Mouse (Mus musculus): ENCODE measurements at regions not wholly inside any gene's neighbourhood (a gene's known extent, or its start where the extent isn't known, plus 50 kb on each side); places are given as distances from the start of the nearest gene placed in this dataset.
A peak's percentile ranks its signal among the peaks of the same experiment; 100 is the strongest.

DNA sequence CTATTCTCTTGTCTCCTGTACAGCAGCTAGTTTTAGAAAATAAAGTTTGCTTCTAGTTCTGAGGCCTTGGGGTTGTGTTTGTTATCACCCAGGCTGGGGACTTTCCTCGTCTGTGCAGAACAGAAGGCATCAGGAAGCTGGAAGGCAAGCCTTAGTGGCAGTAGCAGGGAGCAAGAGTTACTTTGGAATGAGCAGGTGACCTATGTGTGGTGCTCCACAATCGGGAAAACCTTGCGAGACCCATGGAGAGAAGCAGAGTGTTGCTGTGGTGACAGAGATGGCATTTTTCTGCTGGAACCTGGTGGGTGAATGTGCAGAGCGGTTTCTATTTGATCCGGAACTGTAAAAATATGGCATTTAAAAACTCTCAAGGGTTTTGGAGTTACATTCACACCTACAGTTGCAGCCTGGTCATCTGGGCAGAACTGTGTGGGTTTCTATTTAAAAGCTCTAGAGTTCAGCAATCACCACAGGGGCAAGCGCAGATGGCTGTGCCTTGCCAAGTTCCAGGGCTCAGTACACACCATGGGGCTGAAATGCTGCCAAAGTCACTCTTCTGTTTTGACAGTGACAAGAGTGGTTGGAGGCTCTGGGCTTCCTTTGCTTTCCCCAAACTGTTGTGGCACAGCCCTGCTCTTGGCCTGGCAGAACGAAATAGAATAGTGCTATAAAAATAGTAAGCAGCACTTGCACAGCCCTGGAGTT lies 195.7 kb downstream of the Stk31 start:
- H3K27ac ChIP-seq: no peak overlapping the region
- H3K9me3 ChIP-seq: no peaks in the 10 kb centered on the region
- H3K36me3 ChIP-seq (replicated peaks): no peaks in the 10 kb centered on the region
- H3K27me3 ChIP-seq (replicated peaks): no peaks in the 10 kb centered on the region
- no peak overlapping the region for H3K9ac ChIP-seq
- no peaks in the 10 kb centered on the region for H3K4me1 ChIP-seq
- WGBS: 73% methylated on average over 7 of the region's 7 CpGs
- ATAC-seq (replicated peaks): 0 out of 2 replicates have a peak, but pooled peaks have one; percentile 50
- H3K4me3 ChIP-seq: no peak overlapping the region
- H3K4me2 ChIP-seq: no peak overlapping the region

DNA sequence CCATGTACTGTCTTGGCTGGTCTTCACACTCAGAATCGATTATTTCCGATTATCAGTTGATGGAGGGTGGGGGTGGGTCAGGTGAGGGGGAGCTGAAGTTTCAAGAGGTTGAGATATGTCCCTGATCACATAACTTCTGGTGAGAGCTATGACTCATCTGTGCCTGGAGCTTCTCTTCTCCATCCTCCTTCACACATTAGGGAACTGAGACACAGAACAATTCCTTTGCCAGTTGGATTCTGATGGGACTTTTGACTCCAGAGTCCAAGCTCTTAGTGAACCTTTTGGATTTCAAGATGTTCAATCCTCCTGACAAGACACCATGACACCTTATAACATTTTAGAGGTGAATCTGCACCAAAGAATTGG lies 196.2 kb downstream of the Stk31 start:
- no peak overlapping the region for H3K9ac ChIP-seq
- no peaks in the 10 kb centered on the region for H3K9me3 ChIP-seq
- no peaks in the 10 kb centered on the region for H3K36me3 ChIP-seq (replicated peaks)
- H3K27me3 ChIP-seq (replicated peaks): no peaks in the 10 kb centered on the region
- no peak overlapping the region for H3K27ac ChIP-seq
- no peaks in the 10 kb centered on the region for H3K4me1 ChIP-seq
- H3K4me3 ChIP-seq: no peak overlapping the region
- no peak for ATAC-seq (replicated peaks)
- WGBS: 92% methylated on average over 2 of the region's 2 CpGs
- H3K4me2 ChIP-seq: no peak overlapping the region

DNA sequence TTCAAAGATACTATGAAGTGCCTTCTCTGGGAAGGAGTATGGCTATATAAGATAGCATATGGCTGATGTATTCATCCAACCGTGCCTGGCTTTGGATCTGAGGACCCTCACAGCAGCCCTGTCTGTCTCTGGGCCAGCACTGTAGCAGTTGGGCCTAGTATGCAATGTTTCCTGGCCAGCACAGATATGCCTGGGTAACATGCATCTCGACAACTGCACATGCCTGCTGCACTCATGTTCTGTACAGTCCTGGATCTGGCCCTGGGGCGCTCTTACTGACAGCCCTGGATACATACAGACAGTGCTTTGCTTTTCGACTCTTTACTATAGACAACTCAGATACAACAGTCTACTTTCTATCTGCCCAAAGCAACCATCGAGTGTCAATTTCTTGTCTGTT lies 197.3 kb downstream of the Stk31 start:
- Histone ChIP-seq H3K27me3 (replicated peaks) (no peaks in the 10 kb centered on the region), H3K9me3 (no peaks in the 10 kb centered on the region), H3K4me2 (no peak overlapping the region), H3K9ac (no peak overlapping the region), H3K4me1 (no peaks in the 10 kb centered on the region), H3K36me3 (replicated peaks) (no peaks in the 10 kb centered on the region), H3K27ac (no peak overlapping the region), H3K4me3 (no peak overlapping the region)
- ATAC-seq (replicated peaks): no peak
- 87% methylated on average over 5 of the region's 5 CpGs for WGBS

GRCm38 (mm10) chr6:49603201-49603600 lies 207.8 kb downstream of the Stk31 start:
- Histone ChIP-seq H3K9me3 (no peaks in the 10 kb centered on the region), H3K4me3 (no peak overlapping the region), H3K9ac (no peak overlapping the region), H3K4me2 (no peak overlapping the region), H3K27ac (no peak overlapping the region), H3K36me3 (replicated peaks) (no peaks in the 10 kb centered on the region), H3K27me3 (replicated peaks) (no peaks in the 10 kb centered on the region), H3K4me1 (peaks cover 23% of the 10 kb centered on the region)
- WGBS: 25% methylated on average over 1 of the region's 1 CpGs
- no peak for ATAC-seq (replicated peaks)

DNA sequence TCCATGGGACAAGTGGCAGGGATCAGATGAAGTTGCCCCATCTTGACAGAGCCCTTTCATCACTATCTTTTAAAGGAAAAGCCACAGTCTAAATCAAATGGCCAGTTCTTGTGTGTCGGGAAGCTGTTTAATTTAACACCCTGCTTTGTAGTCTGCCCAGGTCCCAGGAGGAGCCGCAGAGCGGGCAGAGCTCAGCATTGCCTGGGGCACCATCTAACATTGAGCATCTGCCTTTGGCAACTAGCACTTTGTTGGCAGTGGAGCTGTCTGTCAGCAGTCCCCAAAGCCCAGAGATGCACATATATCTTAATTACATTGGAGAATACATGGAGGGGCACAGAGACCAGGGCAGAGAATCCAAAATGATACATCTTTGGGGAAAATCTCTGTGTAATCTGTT lies 208.4 kb downstream of the Stk31 start:
- Histone ChIP-seq H3K27me3 (replicated peaks) (no peaks in the 10 kb centered on the region), H3K4me3 (no peak overlapping the region), H3K4me2 (no peak overlapping the region), H3K4me1 (peaks cover 23% of the 10 kb centered on the region), H3K9me3 (no peaks in the 10 kb centered on the region), H3K27ac (no peak overlapping the region), H3K9ac (no peak overlapping the region), H3K36me3 (replicated peaks) (no peaks in the 10 kb centered on the region)
- 12% methylated on average over 3 of the region's 3 CpGs for WGBS
- peak; percentile 87 for ATAC-seq (replicated peaks)

DNA sequence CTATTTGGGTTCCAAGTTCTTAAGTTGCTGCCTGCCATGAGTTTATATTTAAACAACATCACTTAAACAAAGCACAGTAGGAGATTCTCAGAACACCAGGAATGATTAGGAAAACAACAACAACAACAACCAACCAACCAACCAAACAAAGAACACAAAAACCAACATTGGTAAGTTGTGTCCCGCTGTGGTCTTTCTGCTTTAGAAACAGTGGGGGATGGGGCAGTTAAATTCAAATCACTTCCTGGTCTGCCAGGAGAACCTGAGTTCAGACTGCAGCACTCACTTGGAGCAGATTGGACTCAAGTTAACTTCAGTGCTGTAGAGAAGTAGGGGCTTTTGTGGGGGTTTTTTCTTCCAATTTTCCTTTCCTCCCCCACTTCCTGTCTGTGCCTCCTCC lies 210.6 kb downstream of the Stk31 start:
- Histone ChIP-seq H3K4me2 (no peak overlapping the region), H3K36me3 (replicated peaks) (no peaks in the 10 kb centered on the region), H3K9ac (no peak overlapping the region), H3K27ac (no peak overlapping the region), H3K4me3 (no peak overlapping the region), H3K27me3 (replicated peaks) (no peaks in the 10 kb centered on the region), H3K9me3 (no peaks in the 10 kb centered on the region), H3K4me1 (peaks cover 23% of the 10 kb centered on the region)
- WGBS: 3% methylated on average over 1 of the region's 1 CpGs
- ATAC-seq (replicated peaks): no peak

GRCm38 (mm10) chr6:49606626-49607158 lies 211.3 kb downstream of the Stk31 start:
- no peak overlapping the region for H3K4me3 ChIP-seq
- H3K4me1 ChIP-seq: peaks cover 23% of the 10 kb centered on the region
- no peak overlapping the region for H3K9ac ChIP-seq
- no peak overlapping the region for H3K4me2 ChIP-seq
- H3K27ac ChIP-seq: no peak overlapping the region
- ATAC-seq (replicated peaks): peak; percentile 46; the same call in 1 of the 2 replicates
- no peaks in the 10 kb centered on the region for H3K9me3 ChIP-seq
- no peaks in the 10 kb centered on the region for H3K36me3 ChIP-seq (replicated peaks)
- WGBS: 48% methylated on average over 9 of the region's 9 CpGs
- H3K27me3 ChIP-seq (replicated peaks): no peaks in the 10 kb centered on the region

DNA sequence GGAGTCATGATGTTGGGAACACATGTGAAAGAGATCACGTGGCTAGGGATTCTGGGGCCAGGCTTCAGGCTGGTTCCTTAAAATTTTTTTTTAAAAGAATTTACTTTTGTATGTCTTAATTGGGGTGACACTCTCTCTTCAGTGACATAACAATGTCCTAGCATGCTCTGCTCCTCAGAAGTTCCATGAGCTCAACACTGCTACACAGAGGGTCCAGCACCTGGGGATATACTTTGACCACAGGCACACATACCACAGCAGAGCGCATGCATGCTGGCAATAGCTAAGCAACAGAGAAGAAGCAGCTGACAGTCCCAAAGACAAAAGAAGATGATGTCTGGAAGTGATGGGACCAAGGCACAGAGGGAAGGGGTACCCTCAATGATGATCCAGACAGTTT lies 198.4 kb upstream of the Npy start:
- no peaks in the 10 kb centered on the region for H3K36me3 ChIP-seq (replicated peaks)
- H3K4me2 ChIP-seq: no peak overlapping the region
- H3K4me1 ChIP-seq: no peaks in the 10 kb centered on the region
- 92% methylated on average over 2 of the region's 2 CpGs for WGBS
- H3K27me3 ChIP-seq (replicated peaks): no peaks in the 10 kb centered on the region
- H3K9ac ChIP-seq: no peak overlapping the region
- no peak for ATAC-seq (replicated peaks)
- no peaks in the 10 kb centered on the region for H3K9me3 ChIP-seq
- no peak overlapping the region for H3K4me3 ChIP-seq
- H3K27ac ChIP-seq: no peak overlapping the region

GRCm38 (mm10) chr6:49624564-49624963 lies 197.9 kb upstream of the Npy start:
- 74% methylated on average over 5 of the region's 5 CpGs for WGBS
- no peaks in the 10 kb centered on the region for H3K9me3 ChIP-seq
- H3K9ac ChIP-seq: no peak overlapping the region
- no peaks in the 10 kb centered on the region for H3K36me3 ChIP-seq (replicated peaks)
- no peak overlapping the region for H3K4me3 ChIP-seq
- H3K27ac ChIP-seq: no peak overlapping the region
- no peaks in the 10 kb centered on the region for H3K4me1 ChIP-seq
- H3K4me2 ChIP-seq: no peak overlapping the region
- no peak for ATAC-seq (replicated peaks)
- H3K27me3 ChIP-seq (replicated peaks): no peaks in the 10 kb centered on the region

DNA sequence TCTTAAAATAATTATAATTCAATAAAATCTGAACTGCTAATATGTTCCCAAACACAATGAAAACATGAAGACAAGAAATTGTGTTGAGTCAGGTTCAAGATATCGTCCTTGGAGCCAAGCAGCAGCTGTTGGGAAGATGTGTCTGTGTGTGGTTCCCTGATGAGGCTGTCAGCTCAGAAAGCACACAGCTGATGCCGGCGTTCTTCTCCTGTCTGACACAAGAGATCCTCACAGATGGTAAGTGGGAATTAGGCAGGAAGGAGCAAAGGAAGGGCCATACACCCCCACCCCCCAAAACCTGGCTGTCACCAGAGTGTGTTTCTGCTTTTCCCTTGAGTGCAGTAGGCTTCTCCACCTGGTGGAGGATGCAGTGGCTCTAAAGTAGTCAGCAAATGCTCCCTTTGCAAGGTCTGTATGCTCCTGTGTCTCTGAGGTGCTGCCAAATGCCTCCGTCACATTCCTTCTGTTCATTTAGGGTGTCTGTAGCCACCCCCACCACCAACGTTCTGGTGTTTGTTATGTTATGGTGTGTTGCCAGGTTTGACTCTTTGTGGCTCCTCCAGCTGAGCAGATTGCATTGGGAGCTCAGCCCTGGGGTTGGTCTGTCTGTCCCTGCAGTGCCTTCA lies 188.9 kb upstream of the Npy start:
- no peaks in the 10 kb centered on the region for H3K27me3 ChIP-seq (replicated peaks)
- H3K27ac ChIP-seq: no peak overlapping the region
- no peaks in the 10 kb centered on the region for H3K4me1 ChIP-seq
- no peak overlapping the region for H3K9ac ChIP-seq
- no peak overlapping the region for H3K4me3 ChIP-seq
- WGBS: 58% methylated on average over 5 of the region's 5 CpGs
- no peak overlapping the region for H3K4me2 ChIP-seq
- H3K36me3 ChIP-seq (replicated peaks): no peaks in the 10 kb centered on the region
- H3K9me3 ChIP-seq: no peaks in the 10 kb centered on the region
- no peak for ATAC-seq (replicated peaks)

- no peaks in the 10 kb centered on the region for H3K4me1 ChIP-seq
- no peaks in the 10 kb centered on the region for H3K36me3 ChIP-seq (replicated peaks)
- no peak overlapping the region for H3K27ac ChIP-seq
- H3K4me3 ChIP-seq: no peak overlapping the region
- 96% methylated on average over 2 of the region's 2 CpGs for WGBS
- no peaks in the 10 kb centered on the region for H3K9me3 ChIP-seq
- H3K9ac ChIP-seq: no peak overlapping the region
- no peak overlapping the region for H3K4me2 ChIP-seq
- ATAC-seq (replicated peaks): no peak
- no peaks in the 10 kb centered on the region for H3K27me3 ChIP-seq (replicated peaks)
Observed at GRCm38 (mm10) chr6:49637654-49638053, 184.9 kb upstream of the Npy start.

GRCm38 (mm10) chr6:49641256-49641655 lies 181.3 kb upstream of the Npy start:
- Histone ChIP-seq H3K4me3 (no peak overlapping the region), H3K36me3 (replicated peaks) (no peaks in the 10 kb centered on the region), H3K4me2 (no peak overlapping the region), H3K27me3 (replicated peaks) (no peaks in the 10 kb centered on the region), H3K9ac (no peak overlapping the region), H3K4me1 (no peaks in the 10 kb centered on the region), H3K27ac (no peak overlapping the region), H3K9me3 (no peaks in the 10 kb centered on the region)
- ATAC-seq (replicated peaks): no peak
- WGBS: 80% methylated on average over 5 of the region's 5 CpGs

DNA sequence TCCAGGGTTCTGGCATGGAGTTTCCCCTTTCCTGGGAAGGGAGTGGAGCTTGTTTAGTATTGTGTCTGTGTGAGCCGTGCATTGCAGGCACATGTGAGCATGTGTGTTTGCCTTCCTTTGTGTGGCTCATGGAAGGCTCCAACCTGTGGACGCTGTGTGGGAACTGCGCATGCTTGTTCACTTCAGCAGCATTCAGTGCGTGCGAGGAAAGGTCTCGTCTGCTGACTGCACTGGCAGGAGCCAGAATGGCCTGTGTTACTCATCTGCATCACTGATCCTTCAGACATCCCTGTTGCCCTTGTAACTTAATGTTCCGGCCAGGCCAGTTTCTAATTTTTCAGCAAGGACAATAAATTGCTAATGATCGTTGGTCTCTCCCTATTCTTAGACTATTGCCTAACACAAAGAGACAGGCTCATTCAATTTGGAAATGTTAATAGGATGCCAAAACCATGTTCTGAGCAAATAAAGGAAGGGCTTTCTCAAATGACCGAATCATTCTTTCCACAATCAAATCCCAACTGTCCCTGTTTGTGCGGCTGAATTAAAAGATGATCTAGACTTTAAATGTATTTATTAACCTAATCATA lies 167.9 kb upstream of the Npy start:
- Histone ChIP-seq H3K9ac (no peak overlapping the region), H3K9me3 (no peaks in the 10 kb centered on the region), H3K27ac (no peak overlapping the region), H3K4me2 (no peak overlapping the region), H3K27me3 (replicated peaks) (no peaks in the 10 kb centered on the region), H3K4me3 (no peak overlapping the region), H3K4me1 (no peaks in the 10 kb centered on the region), H3K36me3 (replicated peaks) (no peaks in the 10 kb centered on the region)
- no peak for ATAC-seq (replicated peaks)
- WGBS: 79% methylated on average over 10 of the region's 10 CpGs

All from midbrain, embryonic 15.5 days (tissue).